Mouse (Mus musculus): ENCODE data around the gene Npr1. TPM values are rescaled to one million over a fixed set of nuclear protein-coding genes. Genes with fewer than 3 reads are reported as not detected.

The Npr1 gene
- polyA plus RNA-seq, 1 experiment from 2014 or later = 3.3 TPM

- H3K9me3 ChIP-seq = no peaks in the 10 kb centered on the region
- no peak overlapping the region for H3K4me3 ChIP-seq
These were observed 2.1 kb upstream of the Npr1 start for GRCm38 (mm10) chr3:90467618-90468300.

DNA sequence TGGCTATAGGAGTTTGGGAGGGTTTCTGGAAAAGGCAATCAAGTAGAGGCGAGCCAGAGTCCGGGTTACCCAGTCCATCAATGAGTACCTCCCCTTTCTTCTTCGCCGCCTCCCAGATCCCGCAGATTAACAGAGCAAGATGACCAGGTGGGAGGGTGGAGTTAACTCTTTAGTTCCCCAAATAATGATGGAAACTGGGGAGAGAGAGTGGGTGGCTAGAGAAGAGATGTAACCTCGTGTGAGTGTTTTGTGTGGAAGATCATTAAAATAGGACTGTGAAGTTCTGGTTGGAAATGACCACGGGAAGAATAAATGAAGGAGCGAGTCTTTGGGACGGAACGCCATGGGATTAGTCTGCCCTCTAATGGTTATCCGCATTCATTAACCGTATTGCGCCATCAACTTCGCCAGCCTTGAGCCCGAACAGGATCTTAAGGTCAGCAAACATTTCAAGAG lies 673 bp upstream of the Npr1 start:
- Histone ChIP-seq H3K9ac (0 out of 2 replicates have a peak overlapping the region, but pooled peaks have one; percentile 56), H3K27ac (no peak overlapping the region), H3K36me3 (no peaks in the 10 kb centered on the region), H3K4me3 (peak overlapping the region; percentile 48), H3K9me3 (no peaks in the 10 kb centered on the region), H3K27me3 (replicated peaks) (peaks cover 44% of the 10 kb centered on the region), H3K4me1 (peaks cover 12% of the 10 kb centered on the region; the same call in 1 of the 2 replicates), H3K4me2 (replicated peaks) (peak overlapping the region; percentile 69)
- WGBS = under 1% methylated on average over 15 of the region's 15 CpGs
- ATAC-seq (ENCODE audit: low FRiP score, low read depth) = peak; percentile 39

More at GRCm38 (mm10) chr3:90467618-90468300, 2.1 kb upstream of the Npr1 start:
- Histone ChIP-seq H3K27ac (no peak overlapping the region), H3K9ac (no peak overlapping the region), H3K27me3 (replicated peaks) (peaks cover 34% of the 10 kb centered on the region), H3K36me3 (no peaks in the 10 kb centered on the region), H3K4me2 (replicated peaks) (no peak overlapping the region), H3K4me1 (peaks cover 12% of the 10 kb centered on the region; the same call in 1 of the 2 replicates)
- ATAC-seq (ENCODE audit: low FRiP score, low read depth) = no peak
- 93% methylated on average over 10 of the region's 10 CpGs for WGBS

- Histone ChIP-seq H3K9ac (peak overlapping the region; percentile 56), H3K9me3 (no peaks in the 10 kb centered on the region), H3K27ac (no peak overlapping the region), H3K4me2 (replicated peaks) (peak overlapping the region; percentile 69), H3K36me3 (no peaks in the 10 kb centered on the region), H3K27me3 (replicated peaks) (peaks cover 47% of the 10 kb centered on the region), H3K4me1 (peaks cover 12% of the 10 kb centered on the region; the same call in 1 of the 2 replicates), H3K4me3 (peak overlapping the region; percentile 48)
- WGBS = 1% methylated on average over 75 of the region's 75 CpGs
- peak; percentile 54 for ATAC-seq (ENCODE audit: low FRiP score, low read depth)
These were observed 483 bp downstream of the Npr1 start for GRCm38 (mm10) chr3:90465081-90465685.

- peak overlapping the region; percentile 48 for H3K4me3 ChIP-seq
- H3K4me2 ChIP-seq (replicated peaks) = peak overlapping the region; percentile 69
- ATAC-seq (ENCODE audit: low FRiP score, low read depth) = peak; percentile 12
- no peaks in the 10 kb centered on the region for H3K9me3 ChIP-seq
- H3K27me3 ChIP-seq (replicated peaks) = peaks cover 47% of the 10 kb centered on the region
- no peak overlapping the region for H3K27ac ChIP-seq
- 0 out of 2 replicates have a peak overlapping the region, but pooled peaks have one; percentile 56 for H3K9ac ChIP-seq
- H3K4me1 ChIP-seq = peaks cover 12% of the 10 kb centered on the region; the same call in 1 of the 2 replicates
- H3K36me3 ChIP-seq = no peaks in the 10 kb centered on the region
- 9% methylated on average over 37 of the region's 37 CpGs for WGBS
These were observed 1.1 kb downstream of the Npr1 start for GRCm38 (mm10) chr3:90464552-90465080.

GRCm38 (mm10) chr3:90462579-90462978 lies 3.1 kb downstream of the Npr1 start:
- H3K27ac ChIP-seq = no peak overlapping the region
- H3K27me3 ChIP-seq (replicated peaks) = peaks cover 47% of the 10 kb centered on the region
- no peaks in the 10 kb centered on the region for H3K9me3 ChIP-seq
- no peak overlapping the region for H3K9ac ChIP-seq
- no peaks in the 10 kb centered on the region for H3K36me3 ChIP-seq
- no peak overlapping the region for H3K4me3 ChIP-seq
- 29% methylated on average over 7 of the region's 7 CpGs for WGBS
- H3K4me2 ChIP-seq (replicated peaks) = no peak overlapping the region
- no peak for ATAC-seq (ENCODE audit: low FRiP score, low read depth)
- H3K4me1 ChIP-seq = peaks cover 12% of the 10 kb centered on the region; the same call in 1 of the 2 replicates

DNA sequence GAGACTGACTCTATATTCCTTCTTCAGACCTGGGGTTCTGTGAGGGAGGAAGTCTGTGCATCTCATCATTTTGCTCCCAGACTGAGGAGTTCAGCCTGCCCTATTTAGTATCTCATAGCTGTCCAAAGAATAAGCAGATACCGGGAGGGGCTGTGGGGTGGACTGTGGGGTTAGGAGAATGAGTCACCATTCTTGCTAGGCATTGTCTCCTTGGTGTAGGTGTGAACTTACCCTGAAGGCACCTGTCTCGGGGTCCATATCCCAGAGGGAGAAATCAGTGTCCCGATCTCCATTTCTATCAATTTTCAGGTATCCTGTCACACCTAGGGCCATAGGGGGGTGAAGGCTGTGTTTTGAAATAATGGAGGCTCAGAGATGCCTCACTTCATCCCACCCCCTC lies 3.7 kb downstream of the Npr1 start:
- H3K27ac ChIP-seq = no peak overlapping the region
- H3K4me2 ChIP-seq (replicated peaks) = no peak overlapping the region
- no peak overlapping the region for H3K4me3 ChIP-seq
- peaks cover 47% of the 10 kb centered on the region for H3K27me3 ChIP-seq (replicated peaks)
- H3K36me3 ChIP-seq = no peaks in the 10 kb centered on the region
- 88% methylated on average over 3 of the region's 3 CpGs for WGBS
- no peak for ATAC-seq (ENCODE audit: low FRiP score, low read depth)
- no peak overlapping the region for H3K9ac ChIP-seq
- H3K4me1 ChIP-seq = peaks cover 12% of the 10 kb centered on the region; the same call in 1 of the 2 replicates
- H3K9me3 ChIP-seq = no peaks in the 10 kb centered on the region

DNA sequence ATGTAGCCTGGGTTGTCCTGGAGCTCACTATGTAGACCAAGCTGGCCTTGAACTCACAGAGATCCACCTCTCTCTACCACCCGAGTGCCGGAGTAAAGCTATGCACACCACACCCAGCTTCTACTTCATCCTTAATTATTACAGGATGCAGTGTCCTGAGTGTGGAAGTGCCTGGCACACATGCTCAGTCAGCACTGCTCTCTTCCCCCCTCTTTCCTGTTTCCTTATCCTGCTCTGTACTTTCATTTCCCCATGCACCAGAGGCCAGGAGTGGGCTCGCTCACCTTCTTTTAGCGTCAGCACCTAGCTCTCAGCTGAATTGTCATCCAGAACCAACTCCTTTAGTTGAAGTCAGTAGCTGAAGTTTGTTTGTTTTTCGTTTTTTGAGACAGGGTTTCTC lies 5.4 kb downstream of the Npr1 start:
- Histone ChIP-seq H3K9me3 (no peaks in the 10 kb centered on the region), H3K4me3 (no peak overlapping the region), H3K4me1 (peaks cover 5% of the 10 kb centered on the region; the same call in 1 of the 2 replicates), H3K36me3 (no peaks in the 10 kb centered on the region), H3K9ac (no peak overlapping the region), H3K4me2 (replicated peaks) (no peak overlapping the region), H3K27me3 (replicated peaks) (peaks cover 39% of the 10 kb centered on the region), H3K27ac (no peak overlapping the region)
- ATAC-seq (ENCODE audit: low FRiP score, low read depth) = no peak
- 81% methylated on average over 5 of the region's 5 CpGs for WGBS

DNA sequence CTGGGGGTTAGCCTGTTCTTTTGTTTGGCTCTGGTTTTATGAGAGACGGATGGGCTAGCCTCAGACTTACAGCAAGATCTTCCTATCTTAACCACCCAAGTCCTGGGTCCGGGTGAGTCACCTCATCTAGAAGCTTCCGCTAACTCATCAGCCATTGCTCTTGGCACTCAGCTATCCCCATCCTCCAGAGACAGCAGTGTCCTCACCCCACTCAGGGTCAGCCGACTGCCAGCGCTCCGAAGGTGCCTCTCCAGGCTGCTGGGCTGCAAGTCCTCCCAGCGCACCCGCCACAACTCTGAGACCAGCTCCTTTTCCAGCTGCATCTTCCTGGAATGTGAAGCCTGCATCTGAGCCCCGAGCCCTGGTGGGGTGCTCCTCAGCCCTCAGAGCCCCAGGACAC lies 5.9 kb downstream of the Npr1 start:
- ATAC-seq (ENCODE audit: low FRiP score, low read depth) = no peak
- H3K36me3 ChIP-seq = no peaks in the 10 kb centered on the region
- H3K4me1 ChIP-seq = no peaks in the 10 kb centered on the region
- no peak overlapping the region for H3K4me3 ChIP-seq
- H3K9me3 ChIP-seq = no peaks in the 10 kb centered on the region
- 0 out of 2 replicates have a peak overlapping the region, but pooled peaks have one; percentile 3 for H3K9ac ChIP-seq
- 86% methylated on average over 9 of the region's 9 CpGs for WGBS
- H3K27me3 ChIP-seq (replicated peaks) = peaks cover 33% of the 10 kb centered on the region
- no peak overlapping the region for H3K4me2 ChIP-seq (replicated peaks)
- H3K27ac ChIP-seq = no peak overlapping the region

DNA sequence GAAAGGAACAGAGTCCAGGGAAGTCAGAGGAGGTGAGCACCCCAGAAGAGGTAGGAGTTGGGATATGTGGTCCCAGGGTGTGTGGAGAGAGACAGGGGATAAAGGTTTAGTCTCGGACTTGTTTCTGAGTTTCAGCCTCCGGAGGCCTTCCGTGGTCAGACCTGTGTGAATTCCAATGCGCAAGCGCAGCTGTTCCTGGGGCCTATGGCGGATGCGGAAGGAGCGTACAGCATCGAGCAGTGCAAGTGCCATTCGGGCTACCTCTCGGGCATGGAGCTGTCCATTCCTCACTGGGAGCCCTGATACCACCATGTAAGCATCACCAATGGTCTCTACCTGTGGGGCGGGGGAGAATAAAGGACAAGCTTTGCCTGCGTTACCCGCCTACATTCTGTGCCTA lies 10.7 kb downstream of the Npr1 start:
- no peak overlapping the region for H3K27ac ChIP-seq
- no peaks in the 10 kb centered on the region for H3K4me1 ChIP-seq
- no peak overlapping the region for H3K4me3 ChIP-seq
- H3K9ac ChIP-seq = no peak overlapping the region
- 90% methylated on average over 14 of the region's 14 CpGs for WGBS
- no peaks in the 10 kb centered on the region for H3K36me3 ChIP-seq
- no peak overlapping the region for H3K4me2 ChIP-seq (replicated peaks)
- no peaks in the 10 kb centered on the region for H3K9me3 ChIP-seq
- ATAC-seq (ENCODE audit: low FRiP score, low read depth) = no peak
- H3K27me3 ChIP-seq (replicated peaks) = no peaks in the 10 kb centered on the region

DNA sequence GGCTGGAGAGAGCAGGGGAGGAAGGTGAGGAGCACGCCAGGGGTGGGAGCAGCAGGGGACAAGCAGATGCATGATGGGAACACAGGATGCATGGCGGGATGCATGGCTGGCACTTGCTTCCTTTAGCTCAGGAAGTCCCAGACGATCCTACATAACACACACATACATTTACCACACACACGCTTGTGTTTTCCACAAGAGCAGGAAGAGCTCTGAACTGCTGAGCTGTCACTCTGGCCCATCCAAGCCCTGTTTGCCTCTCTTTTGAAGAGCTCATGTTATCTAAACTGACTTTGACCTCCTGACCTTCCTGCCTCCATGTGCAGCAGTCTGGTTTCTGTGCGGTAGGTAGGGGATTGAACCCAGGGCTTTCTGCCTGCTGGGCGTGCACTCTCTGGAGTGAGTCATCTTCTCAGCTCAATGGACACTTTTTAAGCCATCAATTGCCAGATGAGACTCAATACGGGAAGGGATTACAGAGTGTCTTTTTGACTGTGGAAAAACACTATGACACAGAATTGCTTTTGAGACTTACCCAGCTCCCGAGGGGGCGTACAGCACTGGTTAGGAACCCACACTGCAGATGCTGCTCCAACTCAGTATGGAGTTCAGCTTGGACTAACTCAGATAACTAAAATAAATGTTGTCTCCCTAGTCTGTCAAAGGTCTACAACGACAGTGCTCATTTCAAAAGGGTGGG lies 14.1 kb downstream of the Npr1 start:
- H3K4me2 ChIP-seq (replicated peaks) = no peak overlapping the region
- H3K27ac ChIP-seq = no peak overlapping the region

DNA sequence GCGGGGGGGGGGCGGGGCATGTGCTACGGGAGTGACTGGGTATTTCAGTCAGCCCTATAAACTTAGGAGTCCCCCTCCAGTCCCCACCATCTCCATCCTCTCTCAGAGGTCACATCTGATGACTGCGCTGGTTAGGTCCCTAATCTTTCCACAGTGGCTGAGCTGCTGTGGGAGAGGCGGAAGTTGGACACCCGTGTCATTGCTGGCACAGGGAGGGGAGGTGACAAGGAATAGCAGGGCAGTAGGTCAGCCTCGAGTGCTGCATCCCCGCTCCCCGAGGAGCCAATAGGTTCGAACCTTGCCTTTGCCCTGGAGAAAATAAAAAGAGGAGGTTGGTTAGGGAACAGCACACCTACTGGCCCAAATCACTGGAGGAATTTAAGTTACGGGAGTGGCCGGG lies 14.8 kb downstream of the Npr1 start:
- Histone ChIP-seq H3K9me3 (no peaks in the 10 kb centered on the region), H3K9ac (no peak overlapping the region), H3K4me1 (peaks cover 12% of the 10 kb centered on the region), H3K27me3 (replicated peaks) (no peaks in the 10 kb centered on the region), H3K4me3 (no peak overlapping the region), H3K36me3 (no peaks in the 10 kb centered on the region), H3K4me2 (replicated peaks) (peak overlapping the region; percentile 18; the same call in 1 of the 2 replicates), H3K27ac (no peak overlapping the region)
- no peak for ATAC-seq (ENCODE audit: low FRiP score, low read depth)
- WGBS = 35% methylated on average over 12 of the region's 12 CpGs

More for the DNA sequence above, 14.1 kb downstream of the Npr1 start:
- H3K27me3 ChIP-seq (replicated peaks) = no peaks in the 10 kb centered on the region
- H3K4me3 ChIP-seq = no peak overlapping the region
- no peaks in the 10 kb centered on the region for H3K9me3 ChIP-seq
- H3K36me3 ChIP-seq = no peaks in the 10 kb centered on the region
- no peak for ATAC-seq (ENCODE audit: low FRiP score, low read depth)
- peaks cover 8% of the 10 kb centered on the region for H3K4me1 ChIP-seq
- WGBS = 66% methylated on average over 10 of the region's 10 CpGs
- H3K9ac ChIP-seq = no peak overlapping the region

DNA sequence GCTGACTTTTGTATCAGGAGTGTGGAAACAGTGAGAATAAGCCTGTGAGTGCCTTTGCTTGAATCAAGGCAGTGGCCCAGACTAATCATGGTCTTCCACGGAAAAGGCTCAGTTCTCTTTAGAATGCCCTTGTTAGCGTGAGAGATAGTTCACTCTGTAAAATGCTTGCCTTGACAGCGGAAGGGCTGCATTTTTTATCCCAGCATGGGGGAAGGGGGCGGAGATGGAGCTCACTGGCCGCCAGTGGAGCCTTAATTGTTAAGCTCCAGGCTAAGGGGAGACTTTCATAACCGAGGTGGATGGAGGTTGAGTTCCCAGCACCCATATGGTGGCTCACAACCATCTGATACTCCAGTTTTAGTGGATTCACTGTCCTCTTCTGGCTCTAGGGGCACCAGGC lies 17.0 kb downstream of the Npr1 start:
- Histone ChIP-seq H3K9ac (no peak overlapping the region), H3K27ac (no peak overlapping the region), H3K36me3 (no peaks in the 10 kb centered on the region), H3K27me3 (replicated peaks) (no peaks in the 10 kb centered on the region), H3K4me3 (no peak overlapping the region), H3K4me2 (replicated peaks) (no peak overlapping the region), H3K4me1 (peaks cover 12% of the 10 kb centered on the region), H3K9me3 (no peaks in the 10 kb centered on the region)
- ATAC-seq (ENCODE audit: low FRiP score, low read depth) = no peak
- 22% methylated on average over 6 of the region's 6 CpGs for WGBS

All from neural tube, embryonic 12.5 days (tissue).